Mouse (Mus musculus) ES-E14 (cell line): ENCODE data around the gene Ly6g.
"Not testable (repeated sequence)": the region's sequence is repeated elsewhere in the genome, so short reads cannot be mapped to it uniquely, and the experiment has no call there.

Experiments
- CHD2 ChIP-seq: IDR thresholded peaks from 2 replicates; pipeline ENCODE4 v1.6.1; 2014; ENCODE audit warnings: mild to moderate bottlenecking, low read depth, low read length, inconsistent platforms
- HCFC1 ChIP-seq: IDR thresholded peaks from 2 replicates; pipeline ENCODE4 v1.6.1; 2012; ENCODE audit warnings: low read length, inconsistent platforms, borderline replicate concordance; ENCODE audit not compliant: insufficient read depth
- MAFK ChIP-seq: IDR thresholded peaks from 2 replicates; pipeline ENCODE4 v1.6.1; 2014; ENCODE audit warnings: mild to moderate bottlenecking, low read depth, low read length, inconsistent platforms; ENCODE audit not compliant: insufficient read depth
- ZC3H11A ChIP-seq: IDR thresholded peaks from 2 replicates; pipeline ENCODE4 v1.6.1; 2012; ENCODE audit warnings: low read depth, mild to moderate bottlenecking, inconsistent platforms, low read length, borderline replicate concordance
- ZNF384 ChIP-seq: IDR thresholded peaks from 2 replicates; pipeline ENCODE4 v1.6.1; 2012; ENCODE audit warnings: low read depth, low read length, inconsistent platforms

GRCm38 (mm10) chr15:75141812-75142360 lies 13.2 kb upstream of the Ly6g start:
- TF ChIP-seq ZC3H11A, ZNF384, HCFC1, MAFK, CHD2: not testable (repeated sequence)
